Mouse (Mus musculus) bone marrow macrophage, adult 2 months (primary cell): ENCODE measurements at regions not wholly inside any gene's neighbourhood (a gene's known extent, or its start where the extent isn't known, plus 50 kb on each side); places are given as distances from the start of the nearest gene placed in this dataset.

ENCODE experiments used
- H3K27ac ChIP-seq: 2 replicates; pipeline ENCODE4 v1.5.1; 2012; ENCODE audit warnings: low read depth, low read length; ENCODE audit not compliant: insufficient read depth
- H3K4me1 ChIP-seq: 2 replicates; pipeline ENCODE4 v1.6.1; 2012; ENCODE audit warnings: low read length; ENCODE audit not compliant: control insufficient read depth, insufficient read depth
- H3K4me3 ChIP-seq: 2 replicates; pipeline ENCODE4 v1.5.1; 2012; ENCODE audit warnings: mild to moderate bottlenecking, low read length, moderate library complexity; ENCODE audit not compliant: insufficient read depth
- CTCF ChIP-seq: IDR thresholded peaks from 2 replicates; pipeline ENCODE4 v1.5.1; 2012; ENCODE audit warnings: low read depth, mild to moderate bottlenecking, low read length, moderate library complexity
- POLR2A ChIP-seq: IDR thresholded peaks from 2 replicates; pipeline ENCODE4 v1.6.1; 2012; ENCODE audit warnings: mild to moderate bottlenecking, low read depth, low read length, borderline replicate concordance

- no peaks in the 10 kb centered on the region for H3K4me1 ChIP-seq
- H3K27ac ChIP-seq = no peak overlapping the region
- no peak overlapping the region for H3K4me3 ChIP-seq
- TF ChIP-seq CTCF (no peak), POLR2A (no peak)
Observed at GRCm38 (mm10) chr1:61233476-61234297, 256.0 kb downstream of the Icos start.

GRCm38 (mm10) chr1:61234298-61234682 lies 256.6 kb downstream of the Icos start:
- no peak for TF ChIP-seq POLR2A
- no peak for TF ChIP-seq CTCF
- H3K4me1 ChIP-seq = no peaks in the 10 kb centered on the region
- H3K4me3 ChIP-seq = no peak overlapping the region
- no peak overlapping the region for H3K27ac ChIP-seq

- TF ChIP-seq CTCF (no peak), POLR2A (no peak)
- Histone ChIP-seq H3K4me3 (no peak overlapping the region), H3K4me1 (no peaks in the 10 kb centered on the region), H3K27ac (no peak overlapping the region)
Observed at GRCm38 (mm10) chr1:61236511-61236910, 258.8 kb downstream of the Icos start.

GRCm38 (mm10) chr1:61238668-61239067 lies 260.9 kb downstream of the Icos start:
- H3K4me1 ChIP-seq = no peaks in the 10 kb centered on the region
- no peak overlapping the region for H3K4me3 ChIP-seq
- no peak overlapping the region for H3K27ac ChIP-seq
- TF ChIP-seq CTCF (no peak), POLR2A (no peak)

GRCm38 (mm10) chr1:61257561-61257960 lies 279.8 kb downstream of the Icos start:
- H3K27ac ChIP-seq = no peak overlapping the region
- H3K4me1 ChIP-seq = no peaks in the 10 kb centered on the region
- no peak overlapping the region for H3K4me3 ChIP-seq
- no peak for TF ChIP-seq CTCF
- TF ChIP-seq POLR2A = no peak

- TF ChIP-seq POLR2A = no peak
- TF ChIP-seq CTCF = no peak
- Histone ChIP-seq H3K4me1 (no peaks in the 10 kb centered on the region), H3K4me3 (no peak overlapping the region), H3K27ac (no peak overlapping the region)
Observed at GRCm38 (mm10) chr1:61263466-61263865, 285.7 kb downstream of the Icos start.

GRCm38 (mm10) chr1:61265706-61266127 lies 288.0 kb downstream of the Icos start:
- H3K4me3 ChIP-seq = no peak overlapping the region
- H3K27ac ChIP-seq = no peak overlapping the region
- no peaks in the 10 kb centered on the region for H3K4me1 ChIP-seq
- TF ChIP-seq POLR2A (no peak), CTCF (no peak)

- H3K27ac ChIP-seq = no peak overlapping the region
- no peak overlapping the region for H3K4me3 ChIP-seq
- TF ChIP-seq POLR2A = no peak
- TF ChIP-seq CTCF = no peak
- H3K4me1 ChIP-seq = no peaks in the 10 kb centered on the region
Observed at GRCm38 (mm10) chr1:61273843-61274242, 296.1 kb downstream of the Icos start.

GRCm38 (mm10) chr1:61274244-61274643 lies 296.5 kb downstream of the Icos start:
- no peaks in the 10 kb centered on the region for H3K4me1 ChIP-seq
- TF ChIP-seq POLR2A = no peak
- TF ChIP-seq CTCF = no peak
- H3K4me3 ChIP-seq = no peak overlapping the region
- H3K27ac ChIP-seq = no peak overlapping the region

- TF ChIP-seq POLR2A = no peak
- no peak for TF ChIP-seq CTCF
- Histone ChIP-seq H3K4me1 (no peaks in the 10 kb centered on the region), H3K27ac (no peak overlapping the region), H3K4me3 (no peak overlapping the region)
Observed at GRCm38 (mm10) chr1:61277170-61277710, 299.5 kb downstream of the Icos start.
